Mouse (Mus musculus) heart, postnatal 0 days (tissue): ENCODE results near the gene Emc1.

ENCODE experiments used
- CTCF ChIP-seq: IDR thresholded peaks from 2 replicates; pipeline ENCODE4 v1.5.1; 2016; ENCODE audit warnings: antibody characterized with exemption, control low read depth, low read depth
- EP300 ChIP-seq: IDR thresholded peaks from 2 replicates; pipeline ENCODE4 v1.6.1; 2016; ENCODE audit warnings: antibody characterized with exemption, low read depth

GRCm38 (mm10) chr4:139340835-139341234 is 11.6 kb upstream of the Emc1 start:
- TF ChIP-seq CTCF (no peak), EP300 (no peak)
